Mouse (Mus musculus): ENCODE data around the gene Cyp26b1. TPM values are rescaled to one million over a fixed set of nuclear protein-coding genes. Genes with fewer than 3 reads are reported as not detected.
A peak's percentile ranks its signal among the peaks of the same experiment; 100 is the strongest.

Gene Cyp26b1
- polyA plus RNA-seq (2014; fragmentation: Nextera tagmentation; extraction: Ambion mirVana) = 6.9 and 8.0 TPM in 2 replicates

DNA sequence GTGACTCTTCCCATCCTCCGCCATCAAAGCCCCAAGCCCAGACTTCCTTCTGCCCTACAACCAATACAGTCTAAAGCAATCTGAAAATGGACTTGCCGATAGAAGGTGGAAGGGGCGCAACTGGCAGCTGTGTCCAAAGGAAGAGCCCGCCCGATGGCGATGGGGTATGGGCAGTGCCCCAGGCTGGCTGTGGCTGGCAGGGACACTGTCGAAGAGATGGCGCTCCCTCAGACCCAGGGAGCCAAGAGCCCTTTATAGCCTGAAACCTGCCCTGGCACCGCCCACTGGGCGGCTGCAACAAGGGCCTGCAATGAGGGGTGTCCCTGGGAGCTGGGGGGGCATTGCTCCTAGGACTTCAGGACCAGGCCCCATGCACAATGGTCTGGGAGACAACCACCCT lies at the start of gene Cyp26b1:
Cyp26b1 (minus strand) TSS at position 216 of the 400 bp plus-strand sequence.
- Histone ChIP-seq H3K9me3 (ENCODE audit: control insufficient read depth, low read length) (no peaks in the 10 kb centered on the region), H3K27me3 (replicated peaks; ENCODE audit: control insufficient read depth, insufficient read depth, low read length) (peaks cover 4% of the 10 kb centered on the region), H3K27ac (replicated peaks; ENCODE audit: low read depth, low read length) (no peak within 1 kb of the TSS), H3K36me3 (ENCODE audit: control insufficient read depth, insufficient read depth, low read length) (no peaks in the 10 kb centered on the region), H3K4me2 (ENCODE audit: low read depth, low read length) (no peak within 1 kb of the TSS), H3K4me3 (ENCODE audit: low read depth, low read length) (no peak within 1 kb of the TSS), H3K9ac (ENCODE audit: low read depth, low read length) (no peak within 1 kb of the TSS; the same call in 1 of the 2 replicates), H3K4me1 (ENCODE audit: control insufficient read depth, insufficient read depth, low read length) (0 out of 2 replicates have a peak, but pooled peaks cover 5% of the 10 kb centered on the region)
- ATAC-seq (ENCODE audit: low read depth) (no peak), DNase-seq (ENCODE audit: low spot score) (no peak)
- WGBS = 89% methylated on average over 7 of the region's 10 CpGs

DNA sequence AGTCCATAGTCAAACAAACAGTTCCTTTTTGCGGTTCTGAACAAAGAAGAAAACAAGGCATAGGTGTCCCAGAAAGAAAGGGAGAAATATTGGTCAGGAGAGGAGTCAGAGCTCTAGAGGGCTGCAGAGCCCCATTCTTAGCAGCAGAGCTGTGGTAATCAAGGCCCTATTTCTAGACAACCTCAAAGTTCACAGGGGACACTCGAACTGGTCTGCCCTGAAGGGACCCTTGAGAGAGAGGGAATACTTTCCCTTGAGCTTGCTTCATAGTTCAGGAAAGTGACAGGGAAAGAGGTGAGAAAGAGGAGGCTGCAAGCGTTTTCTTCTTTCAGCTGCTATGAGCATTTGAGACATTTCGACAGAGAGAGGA lies 47.3 kb upstream of the Cyp26b1 start:
- Histone ChIP-seq H3K9ac (ENCODE audit: low read depth, low read length) (no peak overlapping the region), H3K4me3 (ENCODE audit: low read depth, low read length) (no peak overlapping the region), H3K4me1 (ENCODE audit: control insufficient read depth, insufficient read depth, low read length) (peaks cover 8% of the 10 kb centered on the region; the same call in 1 of the 2 replicates), H3K27me3 (replicated peaks; ENCODE audit: control insufficient read depth, insufficient read depth, low read length) (no peaks in the 10 kb centered on the region), H3K9me3 (ENCODE audit: control insufficient read depth, low read length) (no peaks in the 10 kb centered on the region), H3K36me3 (ENCODE audit: control insufficient read depth, insufficient read depth, low read length) (no peaks in the 10 kb centered on the region), H3K4me2 (ENCODE audit: low read depth, low read length) (no peak overlapping the region), H3K27ac (replicated peaks; ENCODE audit: low read depth, low read length) (no peak overlapping the region)
- ATAC-seq (ENCODE audit: low read depth) = no peak
- WGBS = 72% methylated on average over 4 of the region's 4 CpGs
- no peak for DNase-seq (ENCODE audit: low spot score)

DNA sequence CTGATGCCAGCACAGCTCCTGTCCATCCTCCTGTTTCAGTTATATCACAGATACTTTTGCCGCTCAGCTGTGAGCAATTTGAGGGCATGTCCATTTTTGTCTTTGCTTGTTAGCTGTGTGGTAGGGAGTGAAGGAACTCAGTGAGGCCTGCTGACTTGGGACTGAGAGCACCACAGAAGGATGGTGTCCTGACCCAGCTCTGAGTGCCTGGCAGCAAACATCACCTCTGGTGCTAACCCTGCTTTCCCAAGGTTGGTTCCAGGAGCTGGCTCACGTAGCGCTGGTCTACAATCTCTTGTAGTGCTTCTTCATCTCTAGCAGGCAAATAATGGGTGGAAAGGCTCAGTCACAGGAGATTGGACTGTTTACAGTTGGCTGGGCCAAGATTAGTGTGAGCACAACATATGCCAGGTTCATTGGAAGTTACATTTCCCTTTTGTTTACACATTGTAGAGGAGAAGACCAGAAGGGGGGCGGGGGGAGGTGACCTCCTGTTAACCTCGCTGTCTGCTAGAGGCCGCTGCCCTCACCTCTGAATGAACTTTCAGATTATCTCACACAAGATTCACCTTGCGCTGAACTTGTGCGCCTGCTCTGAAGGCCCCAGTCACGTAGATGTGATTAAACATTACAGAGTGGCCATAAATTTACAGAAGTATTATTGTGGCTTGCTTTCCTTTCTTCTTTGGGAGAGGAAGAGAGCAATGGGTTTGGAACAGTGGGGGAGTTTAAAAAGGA lies 46.8 kb upstream of the Cyp26b1 start:
- Histone ChIP-seq H3K4me2 (ENCODE audit: low read depth, low read length) (no peak overlapping the region), H3K27me3 (replicated peaks; ENCODE audit: control insufficient read depth, insufficient read depth, low read length) (no peaks in the 10 kb centered on the region), H3K9ac (ENCODE audit: low read depth, low read length) (no peak overlapping the region), H3K36me3 (ENCODE audit: control insufficient read depth, insufficient read depth, low read length) (no peaks in the 10 kb centered on the region), H3K9me3 (ENCODE audit: control insufficient read depth, low read length) (no peaks in the 10 kb centered on the region), H3K4me1 (ENCODE audit: control insufficient read depth, insufficient read depth, low read length) (0 out of 2 replicates have a peak, but pooled peaks cover 6% of the 10 kb centered on the region), H3K4me3 (ENCODE audit: low read depth, low read length) (no peak overlapping the region), H3K27ac (replicated peaks; ENCODE audit: low read depth, low read length) (no peak overlapping the region)
- DNase-seq (ENCODE audit: low spot score) (peak; percentile 48), ATAC-seq (ENCODE audit: low read depth) (no peak)
- 54% methylated on average over 9 of the region's 9 CpGs for WGBS

DNA sequence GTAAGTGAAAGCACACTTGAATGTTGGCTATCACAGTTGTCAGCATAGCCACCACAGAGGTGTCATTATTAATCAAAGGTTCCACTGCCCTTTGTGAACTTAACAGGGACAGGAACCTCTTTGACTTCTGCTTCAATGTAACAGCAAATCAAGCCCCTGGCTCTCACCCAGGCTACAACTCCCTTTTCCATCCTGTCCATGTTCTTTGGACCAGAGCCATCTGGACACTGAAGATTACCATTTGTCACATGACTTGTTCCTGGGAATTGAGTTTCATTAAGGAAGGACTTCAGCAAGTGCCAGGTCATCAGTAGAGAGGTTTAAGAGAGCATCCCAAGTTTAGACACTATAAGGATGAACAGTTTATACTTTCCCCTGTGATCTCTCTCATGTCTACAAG lies 44.5 kb upstream of the Cyp26b1 start:
- Histone ChIP-seq H3K4me3 (ENCODE audit: low read depth, low read length) (no peak overlapping the region), H3K4me1 (ENCODE audit: control insufficient read depth, insufficient read depth, low read length) (0 out of 2 replicates have a peak, but pooled peaks cover 6% of the 10 kb centered on the region), H3K9ac (ENCODE audit: low read depth, low read length) (no peak overlapping the region), H3K27me3 (replicated peaks; ENCODE audit: control insufficient read depth, insufficient read depth, low read length) (no peaks in the 10 kb centered on the region), H3K4me2 (ENCODE audit: low read depth, low read length) (no peak overlapping the region), H3K27ac (replicated peaks; ENCODE audit: low read depth, low read length) (no peak overlapping the region), H3K36me3 (ENCODE audit: control insufficient read depth, insufficient read depth, low read length) (no peaks in the 10 kb centered on the region), H3K9me3 (ENCODE audit: control insufficient read depth, low read length) (no peaks in the 10 kb centered on the region)
- no peak for DNase-seq (ENCODE audit: low spot score)
- no peak for ATAC-seq (ENCODE audit: low read depth)

DNA sequence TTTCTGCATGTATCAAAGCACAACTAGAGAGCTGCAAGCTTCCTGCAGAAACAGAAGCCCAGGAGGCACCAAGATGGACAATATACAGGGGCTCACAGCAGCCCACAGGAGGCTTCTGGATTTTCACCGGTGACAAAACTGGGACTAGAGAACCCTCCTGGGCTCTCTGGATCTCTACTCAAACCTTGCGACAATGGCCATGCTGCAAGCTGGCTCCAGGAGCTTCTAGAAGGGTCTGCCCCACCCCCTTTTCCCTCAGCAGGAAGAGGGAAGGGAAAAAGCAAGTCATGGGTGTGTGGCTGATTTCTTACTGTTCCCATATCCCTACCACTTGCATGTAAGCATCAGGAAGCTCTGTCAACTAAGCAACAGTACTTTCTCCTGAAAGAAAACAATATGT lies 37.9 kb upstream of the Cyp26b1 start:
- H3K9me3 ChIP-seq (ENCODE audit: control insufficient read depth, low read length) = no peaks in the 10 kb centered on the region
- 87% methylated on average over 2 of the region's 2 CpGs for WGBS
- H3K27me3 ChIP-seq (replicated peaks; ENCODE audit: control insufficient read depth, insufficient read depth, low read length) = no peaks in the 10 kb centered on the region

DNA sequence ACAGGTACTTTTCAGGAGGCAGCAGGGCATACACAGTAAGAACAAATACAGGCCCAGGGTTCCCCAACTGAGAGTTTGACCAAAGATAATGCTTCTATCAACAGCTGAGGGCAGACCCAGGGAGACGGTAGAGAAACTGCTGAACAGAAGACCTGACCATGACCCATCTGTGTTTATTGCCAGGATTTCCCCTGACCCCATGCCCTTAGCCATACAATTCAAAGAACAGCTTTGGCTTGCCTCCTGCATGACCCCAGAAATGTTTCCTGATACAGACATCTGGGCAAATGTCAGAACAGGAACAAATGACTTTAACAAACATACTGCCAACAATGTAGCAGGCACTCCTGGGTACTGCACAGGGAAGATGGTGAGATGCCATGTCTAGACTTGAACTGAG lies 36.6 kb upstream of the Cyp26b1 start:
- DNase-seq (ENCODE audit: low spot score) = no peak
- WGBS = 20% methylated on average over 1 of the region's 1 CpGs
- Histone ChIP-seq H3K27ac (replicated peaks; ENCODE audit: low read depth, low read length) (no peak overlapping the region), H3K4me3 (ENCODE audit: low read depth, low read length) (no peak overlapping the region), H3K9ac (ENCODE audit: low read depth, low read length) (no peak overlapping the region), H3K36me3 (ENCODE audit: control insufficient read depth, insufficient read depth, low read length) (no peaks in the 10 kb centered on the region), H3K4me2 (ENCODE audit: low read depth, low read length) (no peak overlapping the region), H3K27me3 (replicated peaks; ENCODE audit: control insufficient read depth, insufficient read depth, low read length) (no peaks in the 10 kb centered on the region), H3K9me3 (ENCODE audit: control insufficient read depth, low read length) (no peaks in the 10 kb centered on the region), H3K4me1 (ENCODE audit: control insufficient read depth, insufficient read depth, low read length) (no peaks in the 10 kb centered on the region)
- no peak for ATAC-seq (ENCODE audit: low read depth)

More for the DNA sequence above, 37.9 kb upstream of the Cyp26b1 start:
- Histone ChIP-seq H3K27ac (replicated peaks; ENCODE audit: low read depth, low read length) (no peak overlapping the region), H3K4me3 (ENCODE audit: low read depth, low read length) (no peak overlapping the region), H3K4me1 (ENCODE audit: control insufficient read depth, insufficient read depth, low read length) (no peaks in the 10 kb centered on the region), H3K36me3 (ENCODE audit: control insufficient read depth, insufficient read depth, low read length) (no peaks in the 10 kb centered on the region), H3K4me2 (ENCODE audit: low read depth, low read length) (no peak overlapping the region), H3K9ac (ENCODE audit: low read depth, low read length) (no peak overlapping the region)
- DNase-seq (ENCODE audit: low spot score) = no peak
- no peak for ATAC-seq (ENCODE audit: low read depth)

DNA sequence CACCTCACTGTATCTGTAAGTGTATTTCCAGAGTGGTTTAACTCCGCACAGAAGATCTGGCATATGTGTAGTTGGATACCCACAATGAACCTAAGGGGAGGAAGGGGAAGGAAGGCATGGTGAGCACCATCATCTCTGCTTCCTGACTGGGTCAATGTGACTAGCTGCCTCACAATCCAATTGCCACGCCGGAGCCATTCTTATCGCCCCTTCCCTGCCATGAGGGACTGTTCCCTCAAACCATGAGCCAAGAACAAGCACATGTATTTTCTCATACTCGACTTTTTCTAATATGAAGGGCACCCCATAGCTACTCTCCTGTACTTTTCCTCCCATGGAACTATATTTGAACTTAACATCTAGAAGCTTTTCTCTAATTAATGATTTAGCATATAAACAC lies 35.1 kb upstream of the Cyp26b1 start:
- Histone ChIP-seq H3K4me2 (ENCODE audit: low read depth, low read length) (no peak overlapping the region), H3K4me3 (ENCODE audit: low read depth, low read length) (no peak overlapping the region), H3K9me3 (ENCODE audit: control insufficient read depth, low read length) (no peaks in the 10 kb centered on the region), H3K27me3 (replicated peaks; ENCODE audit: control insufficient read depth, insufficient read depth, low read length) (no peaks in the 10 kb centered on the region), H3K4me1 (ENCODE audit: control insufficient read depth, insufficient read depth, low read length) (no peaks in the 10 kb centered on the region), H3K27ac (replicated peaks; ENCODE audit: low read depth, low read length) (no peak overlapping the region), H3K36me3 (ENCODE audit: control insufficient read depth, insufficient read depth, low read length) (no peaks in the 10 kb centered on the region), H3K9ac (ENCODE audit: low read depth, low read length) (no peak overlapping the region)
- ATAC-seq (ENCODE audit: low read depth) = no peak
- no peak for DNase-seq (ENCODE audit: low spot score)
- WGBS = 91% methylated on average over 5 of the region's 5 CpGs

DNA sequence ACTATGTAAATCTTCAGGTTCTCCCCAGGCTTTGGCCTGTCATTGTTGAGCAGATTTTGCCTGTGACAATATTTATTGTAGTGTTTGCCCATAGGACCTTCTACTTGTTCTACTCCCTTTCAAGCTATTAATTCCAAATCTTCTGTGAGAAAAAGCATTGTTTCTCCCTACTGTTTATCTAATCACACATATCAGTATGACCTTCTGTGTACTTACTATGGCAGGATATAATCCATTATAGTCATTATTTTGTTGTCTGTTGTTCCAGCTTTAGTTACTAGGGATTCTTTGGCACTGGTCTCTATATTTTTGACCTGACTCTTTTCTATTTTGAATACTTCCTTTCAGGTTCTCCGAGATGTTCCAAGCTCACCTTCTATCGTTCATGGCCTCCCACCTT lies 32.7 kb upstream of the Cyp26b1 start:
- Histone ChIP-seq H3K9me3 (ENCODE audit: control insufficient read depth, low read length) (no peaks in the 10 kb centered on the region), H3K4me2 (ENCODE audit: low read depth, low read length) (no peak overlapping the region), H3K9ac (ENCODE audit: low read depth, low read length) (no peak overlapping the region), H3K27me3 (replicated peaks; ENCODE audit: control insufficient read depth, insufficient read depth, low read length) (no peaks in the 10 kb centered on the region), H3K4me1 (ENCODE audit: control insufficient read depth, insufficient read depth, low read length) (no peaks in the 10 kb centered on the region), H3K4me3 (ENCODE audit: low read depth, low read length) (no peak overlapping the region), H3K36me3 (ENCODE audit: control insufficient read depth, insufficient read depth, low read length) (no peaks in the 10 kb centered on the region), H3K27ac (replicated peaks; ENCODE audit: low read depth, low read length) (no peak overlapping the region)
- WGBS = 89% methylated on average over 2 of the region's 2 CpGs
- ATAC-seq (ENCODE audit: low read depth) (no peak), DNase-seq (ENCODE audit: low spot score) (no peak)

DNA sequence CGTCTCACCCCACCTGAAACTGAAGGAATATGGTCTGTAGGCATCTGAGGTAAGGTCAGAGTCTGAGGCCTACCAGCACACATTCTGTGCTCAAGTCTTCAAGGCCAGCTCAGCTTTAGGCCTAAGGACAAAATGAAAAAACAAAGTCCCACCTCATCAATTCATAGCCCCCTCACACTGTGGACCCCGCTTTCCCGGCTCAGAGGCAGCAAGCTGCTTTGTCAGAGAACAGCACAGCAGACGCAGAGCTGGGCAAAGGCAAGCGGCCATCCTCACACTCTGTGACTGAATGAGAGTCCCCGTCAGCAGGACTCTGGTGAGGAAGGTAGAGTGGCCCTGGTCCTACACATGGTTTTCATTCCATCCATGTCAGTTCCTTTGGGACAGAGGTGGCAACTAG lies 25.5 kb upstream of the Cyp26b1 start:
- H3K9ac ChIP-seq (ENCODE audit: low read depth, low read length) = no peak overlapping the region
- no peak for ATAC-seq (ENCODE audit: low read depth)
- no peak overlapping the region for H3K4me3 ChIP-seq (ENCODE audit: low read depth, low read length)
- 85% methylated on average over 6 of the region's 6 CpGs for WGBS
- DNase-seq (ENCODE audit: low spot score) = no peak
- no peaks in the 10 kb centered on the region for H3K4me1 ChIP-seq (ENCODE audit: control insufficient read depth, insufficient read depth, low read length)
- no peak overlapping the region for H3K27ac ChIP-seq (replicated peaks; ENCODE audit: low read depth, low read length)
- H3K4me2 ChIP-seq (ENCODE audit: low read depth, low read length) = no peak overlapping the region
- H3K27me3 ChIP-seq (replicated peaks; ENCODE audit: control insufficient read depth, insufficient read depth, low read length) = no peaks in the 10 kb centered on the region
- H3K9me3 ChIP-seq (ENCODE audit: control insufficient read depth, low read length) = no peaks in the 10 kb centered on the region
- peaks cover 15% of the 10 kb centered on the region for H3K36me3 ChIP-seq (ENCODE audit: control insufficient read depth, insufficient read depth, low read length)

Data from embryonic facial prominence, embryonic 14.5 days (tissue).